ENCODE assay signal across 8 mouse cellular contexts in genomic region chr7:29039985-29040661, GRCm38 (mm10). TPM values are rescaled to one million over a fixed set of nuclear protein-coding genes. Genes with fewer than 3 reads are reported as not detected.
DNase-seq lines count a peak whose midpoint lies in the region; ATAC-seq and TF ChIP-seq lines count a peak whose summit lies in the region.

No protein-coding gene starts in this region.

- DNase-seq in B cell, adult 2 months = peak; percentile 49 to 55
- DNase-seq in G1E (ENCODE audit: low spot score) = no peak
- peak; percentile 79 for DNase-seq in forebrain, embryonic 11.5 days (ENCODE audit: low spot score)
- peak; percentile 54 for DNase-seq in hindbrain, postnatal 0 days (ENCODE audit: low spot score)
- DNase-seq in midbrain, embryonic 11.5 days (ENCODE audit: low spot score, missing footprints) = peak; percentile 95
- DNase-seq in thymus, postnatal 36 days = peak; percentile 43 to 57
- DNase-seq in frontal cortex, postnatal 14 days (ENCODE audit: low spot score in 2 of 2) = no peak

- no peak overlapping the region for H3K27ac ChIP-seq in forebrain, embryonic 11.5 days (ENCODE audit: low read depth, low read length)
- 0 out of 2 replicates have a peak overlapping the region, but pooled peaks have one; percentile 26 for H3K27ac ChIP-seq in hindbrain, postnatal 0 days
- H3K27ac ChIP-seq in midbrain, embryonic 11.5 days (ENCODE audit: low read depth, low read length) = no peak overlapping the region

- H3K27me3 ChIP-seq in G1E (ENCODE audit: insufficient read depth, low read length) = peaks cover 16% of the 10 kb centered on the region
- H3K27me3 ChIP-seq in forebrain, embryonic 11.5 days (ENCODE audit: control insufficient read depth, insufficient read depth, low read length) = no peaks in the 10 kb centered on the region
- H3K27me3 ChIP-seq in hindbrain, postnatal 0 days (ENCODE audit: insufficient read depth, low read length) = no peaks in the 10 kb centered on the region
- no peaks in the 10 kb centered on the region for H3K27me3 ChIP-seq in midbrain, embryonic 11.5 days (ENCODE audit: control insufficient read depth, insufficient read depth, low read length)

- 1% methylated on average over 26 of the region's 26 CpGs for WGBS in forebrain, embryonic 11.5 days
- 1% methylated on average over 26 of the region's 26 CpGs for WGBS in hindbrain, postnatal 0 days
- WGBS in midbrain, embryonic 11.5 days = 2% methylated on average over 26 of the region's 26 CpGs

- peak overlapping the region; percentile 62; the same call in 1 of the 2 replicates for H3K4me3 ChIP-seq in G1E (ENCODE audit: low read depth, low read length)
- H3K4me3 ChIP-seq in forebrain, embryonic 11.5 days (ENCODE audit: low read depth, low read length) = peak overlapping the region; percentile 37
- peak overlapping the region; percentile 31 for H3K4me3 ChIP-seq in hindbrain, postnatal 0 days (ENCODE audit: low read length)
- peak overlapping the region; percentile 35 for H3K4me3 ChIP-seq in midbrain, embryonic 11.5 days (ENCODE audit: low read depth, low read length)

- TF ChIP-seq CTCF in G1E (IDR thresholded peaks at IDR 0.05; ENCODE audit: low read depth, low read length) = no peak
- TF ChIP-seq CTCF in hindbrain, postnatal 0 days (IDR thresholded peaks at IDR 0.05; ENCODE audit: low read depth) = no peak

- H3K36me3 ChIP-seq in G1E (replicated peaks) = no peaks in the 10 kb centered on the region
- no peaks in the 10 kb centered on the region for H3K36me3 ChIP-seq in forebrain, embryonic 11.5 days (ENCODE audit: control insufficient read depth, insufficient read depth, low read length)
- H3K36me3 ChIP-seq in hindbrain, postnatal 0 days (ENCODE audit: insufficient read depth, low read length) = no peaks in the 10 kb centered on the region
- no peaks in the 10 kb centered on the region for H3K36me3 ChIP-seq in midbrain, embryonic 11.5 days (ENCODE audit: control insufficient read depth, insufficient read depth, low read length)

- peak overlapping the region; percentile 69 for H3K9ac ChIP-seq in forebrain, embryonic 11.5 days (ENCODE audit: low read length)
- H3K9ac ChIP-seq in hindbrain, postnatal 0 days (replicated peaks; ENCODE audit: low read length) = peak overlapping the region; percentile 45
- H3K9ac ChIP-seq in midbrain, embryonic 11.5 days (ENCODE audit: low read length) = peak overlapping the region; percentile 63

- peaks cover 14% of the 10 kb centered on the region for H3K4me1 ChIP-seq in G1E (ENCODE audit: insufficient read depth, low read depth, low read length)
- peaks cover 7% of the 10 kb centered on the region; the same call in 1 of the 2 replicates for H3K4me1 ChIP-seq in forebrain, embryonic 11.5 days (replicated peaks; ENCODE audit: control insufficient read depth, insufficient read depth, low read length)
- H3K4me1 ChIP-seq in hindbrain, postnatal 0 days (ENCODE audit: insufficient read depth, low read length) = no peaks in the 10 kb centered on the region
- peaks cover 13% of the 10 kb centered on the region for H3K4me1 ChIP-seq in midbrain, embryonic 11.5 days (ENCODE audit: control insufficient read depth, insufficient read depth, low read length)

- peak overlapping the region; percentile 77 for H3K4me2 ChIP-seq in forebrain, embryonic 11.5 days (ENCODE audit: low read depth, low read length, severe bottlenecking)
- peak overlapping the region; percentile 71 for H3K4me2 ChIP-seq in hindbrain, postnatal 0 days (ENCODE audit: low read depth, low read length)
- peak overlapping the region; percentile 52 for H3K4me2 ChIP-seq in midbrain, embryonic 11.5 days

- H3K9me3 ChIP-seq in G1E (replicated peaks) = peaks cover 10% of the 10 kb centered on the region
- no peaks in the 10 kb centered on the region for H3K9me3 ChIP-seq in forebrain, embryonic 11.5 days (ENCODE audit: control insufficient read depth, low read length)
- H3K9me3 ChIP-seq in hindbrain, postnatal 0 days (ENCODE audit: low read length) = no peaks in the 10 kb centered on the region
- H3K9me3 ChIP-seq in midbrain, embryonic 11.5 days (ENCODE audit: control insufficient read depth, low read length) = no peaks in the 10 kb centered on the region

- ATAC-seq in G1E (ENCODE audit: extremely low read depth, insufficient number of reproducible peaks, low FRiP score, poor library complexity, severe bottlenecking) = no peak
- ATAC-seq in forebrain, embryonic 11.5 days (replicated peaks; ENCODE audit: low FRiP score) = peak; percentile 67
- peak; percentile 21; the same call in 1 of the 2 replicates for ATAC-seq in hindbrain, postnatal 0 days
- ATAC-seq in midbrain, embryonic 11.5 days (ENCODE audit: low FRiP score) = peak; percentile 64
- ATAC-seq in frontal cortex, adult (ENCODE audit: low TSS enrichment) = no peak

RNA-seq across cellular contexts. Expression of gene Map4k1, which starts 58.3 kb away (rescaled TPM):
- total RNA-seq in G1E (2014; fragmentation: Nextera tagmentation) (9.6 and 15.9 TPM in 2 replicates), G1E (2017) (9.1 and 16.1 TPM in 2 replicates)
- polyA plus RNA-seq in G1E (2012) = 58.0 and 67.4 TPM in 2 replicates
- polyA plus RNA-seq in forebrain, embryonic 11.5 days (2014; fragmentation: Nextera tagmentation; extraction: Ambion mirVana) = 5.9 and 6.4 TPM in 2 replicates
- total RNA-seq in hindbrain, postnatal 0 days (2014; rRNA removed) = 4.1 and 5.8 TPM in 2 replicates
- polyA plus RNA-seq in hindbrain, postnatal 0 days (2015; fragmentation: Nextera tagmentation; extraction: Ambion mirVana) = 12.5 and 15.0 TPM in 2 replicates
- 4.1 and 5.5 TPM in 2 replicates for polyA plus RNA-seq in midbrain, embryonic 11.5 days (2014; fragmentation: Nextera tagmentation; extraction: Ambion mirVana)

RNA-seq across cellular contexts. Expression of gene Eif3k, which starts 58.5 kb away (rescaled TPM):
- 280 and 322 TPM in 2 replicates for total RNA-seq in G1E (2014; fragmentation: Nextera tagmentation)
- 377 and 459 TPM in 2 replicates for total RNA-seq in G1E (2017)
- 91.7 and 199 TPM in 2 replicates for polyA plus RNA-seq in G1E (2012)
- polyA plus RNA-seq in forebrain, embryonic 11.5 days (2014; fragmentation: Nextera tagmentation; extraction: Ambion mirVana) = 341 and 343 TPM in 2 replicates
- total RNA-seq in hindbrain, postnatal 0 days (2014; rRNA removed) = 347 and 472 TPM in 2 replicates
- polyA plus RNA-seq in hindbrain, postnatal 0 days (2015; fragmentation: Nextera tagmentation; extraction: Ambion mirVana) = 309 TPM in 2 replicates
- 392 and 400 TPM in 2 replicates for polyA plus RNA-seq in midbrain, embryonic 11.5 days (2014; fragmentation: Nextera tagmentation; extraction: Ambion mirVana)

Comparison
In these comparisons a context has a peak if more than half of its experiments do, and no peak if none do; other contexts are left out.
1. DNase-seq: peak in B cell, adult 2 months (2 of 2), forebrain, embryonic 11.5 days (single experiment), hindbrain, postnatal 0 days (single experiment), midbrain, embryonic 11.5 days (single experiment) and thymus, postnatal 36 days (2 of 2); none in G1E (single experiment) and frontal cortex, postnatal 14 days (0 of 2).
2. ATAC-seq: peak in forebrain, embryonic 11.5 days (single experiment), hindbrain, postnatal 0 days (single experiment) and midbrain, embryonic 11.5 days (single experiment); none in G1E (single experiment) and frontal cortex, adult (single experiment).
3. Peak in every context shown above with its lines, with median percentiles within 50 percentile points of each other: H3K4me3 ChIP-seq, H3K4me2 ChIP-seq and H3K9ac ChIP-seq.